Mouse (Mus musculus): ENCODE data around the gene Mrpl50. TPM values are rescaled to one million over a fixed set of nuclear protein-coding genes. Genes with fewer than 3 reads are reported as not detected.

Gene Mrpl50
- polyA plus RNA-seq, 1 experiment from 2014 or later: 90.0 TPM

- Histone ChIP-seq H3K4me1 (ENCODE audit: control insufficient read depth, insufficient read depth, low read length) (no peaks in the 10 kb centered on the region), H3K9me3 (ENCODE audit: control insufficient read depth, low read length) (no peaks in the 10 kb centered on the region), H3K4me3 (replicated peaks; ENCODE audit: low read depth, low read length) (no peak overlapping the region), H3K9ac (replicated peaks; ENCODE audit: low read length) (no peak overlapping the region), H3K27ac (replicated peaks; ENCODE audit: low read depth, low read length) (no peak overlapping the region), H3K4me2 (ENCODE audit: low read length) (no peak overlapping the region), H3K27me3 (ENCODE audit: control insufficient read depth, insufficient read depth, low read length) (no peaks in the 10 kb centered on the region), H3K36me3 (ENCODE audit: control insufficient read depth, insufficient read depth, low read length) (no peaks in the 10 kb centered on the region)
- WGBS: 80% methylated on average over 6 of the region's 6 CpGs
- ATAC-seq (ENCODE audit: low FRiP score, low TSS enrichment) (no peak), DNase-seq (no peak)
These were observed 26.1 kb upstream of the Mrpl50 start for GRCm38 (mm10) chr4:49546873-49547543.

- Histone ChIP-seq H3K4me1 (ENCODE audit: control insufficient read depth, insufficient read depth, low read length) (no peaks in the 10 kb centered on the region), H3K4me2 (ENCODE audit: low read length) (no peak overlapping the region), H3K36me3 (ENCODE audit: control insufficient read depth, insufficient read depth, low read length) (no peaks in the 10 kb centered on the region), H3K9me3 (ENCODE audit: control insufficient read depth, low read length) (no peaks in the 10 kb centered on the region), H3K4me3 (replicated peaks; ENCODE audit: low read depth, low read length) (no peak overlapping the region), H3K9ac (replicated peaks; ENCODE audit: low read length) (no peak overlapping the region), H3K27ac (replicated peaks; ENCODE audit: low read depth, low read length) (no peak overlapping the region), H3K27me3 (ENCODE audit: control insufficient read depth, insufficient read depth, low read length) (no peaks in the 10 kb centered on the region)
- ATAC-seq (ENCODE audit: low FRiP score, low TSS enrichment) (no peak), DNase-seq (no peak)
- WGBS: 88% methylated on average over 2 of the region's 2 CpGs
These were observed 25.1 kb upstream of the Mrpl50 start for GRCm38 (mm10) chr4:49546026-49546425.

GRCm38 (mm10) chr4:49540966-49541365 lies 20.1 kb upstream of the Mrpl50 start:
- no peak for ATAC-seq (ENCODE audit: low FRiP score, low TSS enrichment)
- Histone ChIP-seq H3K4me1 (ENCODE audit: control insufficient read depth, insufficient read depth, low read length) (no peaks in the 10 kb centered on the region), H3K9ac (replicated peaks; ENCODE audit: low read length) (no peak overlapping the region), H3K4me3 (replicated peaks; ENCODE audit: low read depth, low read length) (no peak overlapping the region), H3K27me3 (ENCODE audit: control insufficient read depth, insufficient read depth, low read length) (no peaks in the 10 kb centered on the region), H3K36me3 (ENCODE audit: control insufficient read depth, insufficient read depth, low read length) (no peaks in the 10 kb centered on the region), H3K27ac (replicated peaks; ENCODE audit: low read depth, low read length) (no peak overlapping the region), H3K4me2 (ENCODE audit: low read length) (no peak overlapping the region), H3K9me3 (ENCODE audit: control insufficient read depth, low read length) (no peaks in the 10 kb centered on the region)
- no peak for DNase-seq
- WGBS: 86% methylated on average over 3 of the region's 3 CpGs

- Histone ChIP-seq H3K27me3 (ENCODE audit: control insufficient read depth, insufficient read depth, low read length) (no peaks in the 10 kb centered on the region), H3K4me1 (ENCODE audit: control insufficient read depth, insufficient read depth, low read length) (no peaks in the 10 kb centered on the region), H3K9ac (replicated peaks; ENCODE audit: low read length) (no peak overlapping the region), H3K4me2 (ENCODE audit: low read length) (no peak overlapping the region), H3K27ac (replicated peaks; ENCODE audit: low read depth, low read length) (no peak overlapping the region), H3K9me3 (ENCODE audit: control insufficient read depth, low read length) (no peaks in the 10 kb centered on the region), H3K4me3 (replicated peaks; ENCODE audit: low read depth, low read length) (no peak overlapping the region), H3K36me3 (ENCODE audit: control insufficient read depth, insufficient read depth, low read length) (no peaks in the 10 kb centered on the region)
- ATAC-seq (ENCODE audit: low FRiP score, low TSS enrichment) (no peak), DNase-seq (peak; percentile 9)
- WGBS: 76% methylated on average over 6 of the region's 6 CpGs
These were observed 18.8 kb upstream of the Mrpl50 start for GRCm38 (mm10) chr4:49539665-49540064.

- no peak for ATAC-seq (ENCODE audit: low FRiP score, low TSS enrichment)
- no peaks in the 10 kb centered on the region for H3K27me3 ChIP-seq (ENCODE audit: control insufficient read depth, insufficient read depth, low read length)
- no peak overlapping the region for H3K27ac ChIP-seq (replicated peaks; ENCODE audit: low read depth, low read length)
- no peak overlapping the region for H3K4me3 ChIP-seq (replicated peaks; ENCODE audit: low read depth, low read length)
- DNase-seq: no peak
- no peak overlapping the region for H3K9ac ChIP-seq (replicated peaks; ENCODE audit: low read length)
- no peaks in the 10 kb centered on the region for H3K4me1 ChIP-seq (ENCODE audit: control insufficient read depth, insufficient read depth, low read length)
- H3K4me2 ChIP-seq (ENCODE audit: low read length): no peak overlapping the region
- 92% methylated on average over 4 of the region's 4 CpGs for WGBS
- H3K9me3 ChIP-seq (ENCODE audit: control insufficient read depth, low read length): no peaks in the 10 kb centered on the region
- H3K36me3 ChIP-seq (ENCODE audit: control insufficient read depth, insufficient read depth, low read length): peaks cover 8% of the 10 kb centered on the region
These were observed 15.8 kb upstream of the Mrpl50 start for GRCm38 (mm10) chr4:49536671-49537070.

GRCm38 (mm10) chr4:49535675-49536294 lies 14.9 kb upstream of the Mrpl50 start:
- Histone ChIP-seq H3K4me2 (ENCODE audit: low read length) (no peak overlapping the region), H3K27ac (replicated peaks; ENCODE audit: low read depth, low read length) (no peak overlapping the region), H3K36me3 (ENCODE audit: control insufficient read depth, insufficient read depth, low read length) (peaks cover 13% of the 10 kb centered on the region), H3K9me3 (ENCODE audit: control insufficient read depth, low read length) (no peaks in the 10 kb centered on the region), H3K27me3 (ENCODE audit: control insufficient read depth, insufficient read depth, low read length) (no peaks in the 10 kb centered on the region), H3K4me1 (ENCODE audit: control insufficient read depth, insufficient read depth, low read length) (no peaks in the 10 kb centered on the region), H3K9ac (replicated peaks; ENCODE audit: low read length) (no peak overlapping the region), H3K4me3 (replicated peaks; ENCODE audit: low read depth, low read length) (no peak overlapping the region)
- WGBS: 93% methylated on average over 4 of the region's 4 CpGs
- DNase-seq (no peak), ATAC-seq (ENCODE audit: low FRiP score, low TSS enrichment) (no peak)

GRCm38 (mm10) chr4:49535036-49535435 lies 14.1 kb upstream of the Mrpl50 start:
- ATAC-seq (ENCODE audit: low FRiP score, low TSS enrichment): no peak

GRCm38 (mm10) chr4:49522576-49522975 lies 1.7 kb upstream of the Mrpl50 start:
- H3K27ac ChIP-seq (replicated peaks; ENCODE audit: low read depth, low read length): no peak overlapping the region

More at GRCm38 (mm10) chr4:49535036-49535435, 14.1 kb upstream of the Mrpl50 start:
- Histone ChIP-seq H3K4me1 (ENCODE audit: control insufficient read depth, insufficient read depth, low read length) (no peaks in the 10 kb centered on the region), H3K9me3 (ENCODE audit: control insufficient read depth, low read length) (peaks cover 7% of the 10 kb centered on the region; the same call in 1 of the 2 replicates), H3K4me2 (ENCODE audit: low read length) (no peak overlapping the region), H3K27me3 (ENCODE audit: control insufficient read depth, insufficient read depth, low read length) (no peaks in the 10 kb centered on the region), H3K9ac (replicated peaks; ENCODE audit: low read length) (no peak overlapping the region), H3K27ac (replicated peaks; ENCODE audit: low read depth, low read length) (no peak overlapping the region), H3K36me3 (ENCODE audit: control insufficient read depth, insufficient read depth, low read length) (peaks cover 20% of the 10 kb centered on the region), H3K4me3 (replicated peaks; ENCODE audit: low read depth, low read length) (no peak overlapping the region)
- DNase-seq: no peak
- 91% methylated on average over 3 of the region's 3 CpGs for WGBS

GRCm38 (mm10) chr4:49521346-49521745 lies 453 bp upstream of the Mrpl50 start:
- peak overlapping the region; percentile 74 for H3K4me2 ChIP-seq (ENCODE audit: low read length)
- peak overlapping the region; percentile 66 for H3K4me3 ChIP-seq (replicated peaks; ENCODE audit: low read depth, low read length)
- H3K9ac ChIP-seq (replicated peaks; ENCODE audit: low read length): peak overlapping the region; percentile 72
- H3K9me3 ChIP-seq (ENCODE audit: control insufficient read depth, low read length): no peaks in the 10 kb centered on the region
- H3K27ac ChIP-seq (replicated peaks; ENCODE audit: low read depth, low read length): peak overlapping the region; percentile 57
- under 1% methylated on average over 17 of the region's 17 CpGs for WGBS
- DNase-seq (peak; percentile 57), ATAC-seq (ENCODE audit: low FRiP score, low TSS enrichment) (peak; percentile 78)
- no peaks in the 10 kb centered on the region for H3K27me3 ChIP-seq (ENCODE audit: control insufficient read depth, insufficient read depth, low read length)
- H3K4me1 ChIP-seq (ENCODE audit: control insufficient read depth, insufficient read depth, low read length): peaks cover 25% of the 10 kb centered on the region
- H3K36me3 ChIP-seq (ENCODE audit: control insufficient read depth, insufficient read depth, low read length): peaks cover 14% of the 10 kb centered on the region

More at GRCm38 (mm10) chr4:49522576-49522975, 1.7 kb upstream of the Mrpl50 start:
- no peak for ATAC-seq (ENCODE audit: low FRiP score, low TSS enrichment)
- no peaks in the 10 kb centered on the region for H3K27me3 ChIP-seq (ENCODE audit: control insufficient read depth, insufficient read depth, low read length)
- no peak overlapping the region for H3K4me3 ChIP-seq (replicated peaks; ENCODE audit: low read depth, low read length)
- H3K4me1 ChIP-seq (ENCODE audit: control insufficient read depth, insufficient read depth, low read length): peaks cover 25% of the 10 kb centered on the region
- peak overlapping the region; percentile 74 for H3K4me2 ChIP-seq (ENCODE audit: low read length)
- H3K36me3 ChIP-seq (ENCODE audit: control insufficient read depth, insufficient read depth, low read length): peaks cover 14% of the 10 kb centered on the region
- 80% methylated on average over 9 of the region's 9 CpGs for WGBS
- no peak overlapping the region for H3K9ac ChIP-seq (replicated peaks; ENCODE audit: low read length)
- peak; percentile 13 for DNase-seq
- no peaks in the 10 kb centered on the region for H3K9me3 ChIP-seq (ENCODE audit: control insufficient read depth, low read length)

All from midbrain, embryonic 14.5 days (tissue).